Mouse (Mus musculus) embryo, embryonic 10 days (tissue): Measurements from ENCODE around the gene Tmem145.
A peak's percentile ranks its signal among the peaks of the same experiment; 100 is the strongest.
"Not testable (repeated sequence)": the region's sequence is repeated elsewhere in the genome, so short reads cannot be mapped to it uniquely, and the experiment has no call there.

ENCODE experiments used
- DNase-seq: peaks from one replicate; pipeline ENCODE4 v3.0.0-alpha.2; 2015; ENCODE audit warnings: low spot score

Gene Tmem145

GRCm38 (mm10) chr7:25305956-25306613 is at the start of gene Tmem145:
Tmem145 (plus strand) TSS chr7:25306106.
- DNase-seq: peak; percentile 92

DNA sequence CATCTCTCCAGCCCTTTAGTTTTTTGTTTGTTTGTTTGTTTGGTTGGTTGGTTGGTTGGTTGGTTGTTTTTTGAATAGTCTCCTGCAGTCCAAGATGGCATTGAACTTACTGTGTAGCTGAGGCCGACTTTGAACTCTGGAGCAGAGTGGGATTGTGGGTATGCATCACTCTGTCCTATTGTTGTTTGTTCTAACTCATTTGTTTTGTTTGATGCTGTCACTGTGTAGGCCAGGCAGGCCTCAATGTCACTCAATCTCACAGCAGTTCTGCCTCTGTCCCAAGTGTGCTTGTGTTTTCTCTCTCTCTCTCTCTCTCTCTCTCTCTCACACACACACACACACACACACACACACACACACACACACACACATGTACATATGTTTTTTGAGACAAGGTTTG is 44.0 kb upstream of the Tmem145 start:
- DNase-seq: no peak

DNA sequence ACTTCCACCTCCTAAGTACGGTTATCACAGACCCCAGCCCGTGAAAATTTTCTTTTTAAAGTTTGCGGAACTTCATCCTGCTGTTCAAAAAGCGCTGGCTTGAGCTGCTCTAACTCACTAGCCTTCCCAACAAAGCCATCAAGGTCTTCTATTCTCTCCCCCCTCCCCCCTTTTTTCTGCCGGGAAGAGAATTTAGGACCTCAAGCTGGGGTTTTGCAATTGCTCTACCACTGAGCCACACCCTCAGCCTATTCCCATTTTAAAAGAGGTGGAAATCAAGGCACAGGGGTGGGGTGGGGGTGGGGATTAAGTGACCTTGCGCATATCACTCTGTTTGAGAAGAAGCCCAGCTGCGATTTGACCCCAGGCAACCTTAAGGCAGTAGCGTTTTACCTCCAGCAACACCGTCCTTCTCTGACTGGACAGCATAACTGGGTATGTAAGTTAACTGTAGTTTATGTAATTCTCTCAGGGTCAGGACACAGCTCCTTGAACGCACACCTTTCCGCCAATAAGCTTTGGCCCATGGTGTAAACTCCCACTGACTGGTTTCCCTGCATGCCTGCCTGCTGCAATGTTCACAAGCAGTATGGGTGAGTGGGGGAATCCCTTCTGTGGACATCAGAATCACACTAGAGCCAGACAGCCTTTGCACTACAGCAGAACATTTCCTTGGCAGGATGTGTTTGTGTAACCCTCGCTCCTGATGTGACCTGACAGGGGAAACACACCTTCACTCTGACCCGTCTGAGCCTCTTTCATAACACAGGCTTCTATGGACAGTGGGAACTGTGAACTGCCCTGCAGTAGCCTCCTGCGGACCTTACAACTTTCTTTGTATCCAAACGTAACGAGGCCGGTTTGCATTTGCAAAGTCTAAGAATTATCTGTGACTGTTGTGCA is 41.7 kb upstream of the Tmem145 start:
- no peak for DNase-seq

DNA sequence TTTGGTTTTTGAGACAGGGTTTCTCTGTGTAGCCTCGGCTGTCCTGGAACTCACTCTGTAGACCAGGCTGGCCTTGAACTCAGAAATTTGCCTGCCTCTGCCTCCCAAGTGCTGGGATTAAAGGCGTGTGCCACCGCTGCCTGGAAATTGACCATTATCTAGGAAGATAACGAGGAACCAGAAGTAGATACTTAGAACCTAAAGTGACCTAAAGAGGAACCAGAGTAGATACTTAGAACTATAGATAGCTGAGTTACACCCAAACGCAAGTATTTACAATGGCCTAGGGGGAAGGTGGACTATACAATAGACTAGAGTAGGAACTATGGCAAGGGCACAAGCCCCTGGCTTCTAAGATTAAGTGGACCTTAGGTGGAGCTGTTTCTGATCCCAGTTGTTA is 40.2 kb upstream of the Tmem145 start:
- not testable (repeated sequence) for DNase-seq

DNA sequence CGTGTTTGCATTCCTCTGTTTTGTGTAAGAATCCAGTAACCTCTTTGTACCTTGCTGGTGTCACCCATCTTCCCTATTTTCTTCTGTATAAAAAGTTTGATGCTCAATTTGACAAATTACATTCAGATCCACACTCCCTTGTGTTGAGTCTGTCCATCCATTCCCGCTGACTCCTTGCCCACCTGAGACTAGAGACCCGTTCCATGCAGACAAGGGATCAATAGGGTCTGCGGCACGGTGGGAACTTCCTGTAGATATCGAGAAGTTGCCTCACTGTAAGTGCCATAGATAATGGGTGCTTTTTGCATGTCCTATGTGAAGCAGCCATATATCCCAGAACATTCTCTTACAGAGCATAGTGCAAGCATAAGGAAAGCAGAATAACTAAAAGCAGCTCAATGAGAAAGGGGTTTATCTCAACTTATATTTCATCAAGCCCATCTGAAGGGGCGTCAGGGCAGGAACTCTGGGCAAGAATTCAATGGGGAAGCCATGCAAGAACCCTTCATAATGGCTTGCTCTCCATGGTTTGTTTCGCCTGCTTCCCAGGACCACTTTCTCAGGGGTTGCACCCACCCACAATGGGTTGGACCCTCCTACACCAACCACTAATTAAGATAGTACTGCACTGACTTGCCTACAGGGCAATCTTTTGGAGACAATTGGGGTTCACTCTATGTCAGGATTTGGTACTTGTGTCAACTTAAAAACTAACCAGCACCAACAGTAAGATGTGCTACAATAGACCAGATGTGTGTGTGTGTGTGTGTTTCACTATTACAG is 39.5 kb upstream of the Tmem145 start:
- no peak for DNase-seq

GRCm38 (mm10) chr7:25267301-25267750 is 38.6 kb upstream of the Tmem145 start, which contains the start of gene Cic:
Cic (plus strand) TSS chr7:25267704.
- DNase-seq: peak; percentile 100

DNA sequence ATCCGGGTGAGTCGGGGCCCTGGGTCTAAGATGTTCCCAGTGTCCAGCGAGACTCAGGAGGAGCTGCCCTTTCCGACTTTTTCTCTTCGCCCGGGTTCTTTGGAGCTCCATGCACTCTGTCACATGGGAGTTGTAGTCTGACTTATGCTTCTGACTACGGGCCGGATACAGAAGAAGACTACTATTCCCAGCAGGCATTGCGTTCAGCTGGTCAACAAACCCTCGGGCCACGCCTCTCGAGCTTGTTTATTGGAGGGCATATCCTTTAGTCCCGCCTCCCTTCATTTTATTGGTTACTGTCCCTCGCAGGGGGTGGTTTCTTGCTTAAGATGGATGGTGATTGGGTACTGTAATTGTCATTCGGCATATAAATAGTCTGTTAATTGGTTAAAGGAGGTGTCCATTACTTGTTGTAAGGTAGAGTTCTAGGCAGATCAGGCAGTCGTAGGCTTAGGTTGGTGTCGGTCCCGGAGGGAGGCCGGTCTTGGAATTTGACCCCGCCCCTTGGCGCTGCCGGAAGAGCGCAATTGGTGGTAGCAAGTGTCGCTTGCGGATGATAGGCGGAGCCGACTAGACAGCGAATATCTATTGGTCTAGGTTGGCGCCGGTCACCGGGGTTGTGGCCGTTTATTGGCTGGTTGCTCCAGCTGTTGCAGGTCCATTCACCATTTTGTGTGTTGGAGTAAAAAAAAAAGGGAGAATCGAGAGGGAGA is 38.0 kb upstream of the Tmem145 start:
- DNase-seq: peak; percentile 100

DNA sequence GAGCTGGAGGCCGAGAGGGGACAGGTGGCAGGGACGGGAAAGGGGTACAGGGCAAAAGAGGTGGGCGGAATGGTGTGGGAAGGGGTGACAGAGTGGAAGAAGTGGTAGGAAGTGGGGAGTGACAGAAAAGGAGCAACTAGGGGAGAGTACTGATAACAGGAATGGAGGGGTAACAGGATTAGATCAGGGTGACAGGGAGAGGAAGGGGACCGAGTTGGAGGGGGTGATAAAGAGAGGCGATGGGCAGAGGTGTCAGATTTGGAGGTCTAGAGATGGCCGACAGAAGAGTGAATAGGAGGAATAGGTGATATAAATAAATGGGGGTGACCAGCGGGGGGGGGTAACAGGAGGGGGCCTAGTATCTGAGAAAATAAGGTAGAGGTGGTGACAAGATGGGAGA is 37.3 kb upstream of the Tmem145 start:
- no peak for DNase-seq

- DNase-seq: no peak
Measured at GRCm38 (mm10) chr7:25269029-25269428, 36.9 kb upstream of the Tmem145 start.

GRCm38 (mm10) chr7:25269545-25270271 is 36.2 kb upstream of the Tmem145 start:
- no peak for DNase-seq

DNA sequence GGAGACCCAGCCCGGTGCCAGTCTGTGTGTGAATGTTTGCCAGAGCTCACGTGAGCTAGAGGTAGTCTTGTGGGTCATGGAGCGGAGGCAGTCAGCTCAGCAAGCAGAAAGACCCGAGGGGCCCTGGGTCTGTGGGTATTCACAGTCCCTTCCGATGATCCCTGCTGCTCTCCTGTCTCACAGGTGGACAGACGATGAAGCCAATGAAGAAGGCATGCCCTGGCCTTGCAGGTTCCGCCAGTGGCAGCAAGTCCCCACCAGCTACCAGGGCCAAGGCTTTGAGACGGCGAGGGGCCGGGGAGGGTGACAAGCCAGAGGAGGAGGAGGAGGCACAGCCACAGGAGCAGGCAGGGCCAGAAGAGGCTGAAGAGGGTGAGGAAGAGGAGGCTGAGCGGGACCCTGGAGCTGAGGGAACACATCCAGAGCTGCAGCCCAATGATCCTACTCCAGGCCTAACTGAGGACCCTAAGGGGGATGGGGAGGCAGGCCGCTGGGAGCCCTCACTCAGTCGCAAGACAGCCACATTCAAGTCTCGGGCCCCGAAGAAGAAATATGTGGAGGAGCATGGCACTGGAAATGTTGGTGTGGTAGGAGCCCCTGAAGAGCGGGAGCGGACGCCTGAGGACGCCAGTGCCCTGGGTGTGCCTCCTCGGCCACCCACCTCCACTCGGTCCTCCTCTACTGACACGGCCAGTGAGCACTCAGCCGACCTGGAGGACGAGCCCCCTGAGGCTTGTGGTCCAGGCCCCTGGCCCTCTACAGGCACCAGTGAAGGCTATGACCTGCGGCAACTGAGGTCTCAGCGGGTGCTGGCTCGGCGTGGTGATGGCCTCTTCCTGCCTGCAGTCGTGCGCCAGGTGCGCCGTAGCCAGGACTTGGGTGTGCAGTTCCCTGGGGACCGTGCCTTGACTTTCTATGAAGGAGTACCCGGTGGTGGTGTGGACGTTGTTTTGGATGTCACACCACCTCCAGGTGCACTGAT is 35.0 kb upstream of the Tmem145 start:
- DNase-seq: no peak

DNA sequence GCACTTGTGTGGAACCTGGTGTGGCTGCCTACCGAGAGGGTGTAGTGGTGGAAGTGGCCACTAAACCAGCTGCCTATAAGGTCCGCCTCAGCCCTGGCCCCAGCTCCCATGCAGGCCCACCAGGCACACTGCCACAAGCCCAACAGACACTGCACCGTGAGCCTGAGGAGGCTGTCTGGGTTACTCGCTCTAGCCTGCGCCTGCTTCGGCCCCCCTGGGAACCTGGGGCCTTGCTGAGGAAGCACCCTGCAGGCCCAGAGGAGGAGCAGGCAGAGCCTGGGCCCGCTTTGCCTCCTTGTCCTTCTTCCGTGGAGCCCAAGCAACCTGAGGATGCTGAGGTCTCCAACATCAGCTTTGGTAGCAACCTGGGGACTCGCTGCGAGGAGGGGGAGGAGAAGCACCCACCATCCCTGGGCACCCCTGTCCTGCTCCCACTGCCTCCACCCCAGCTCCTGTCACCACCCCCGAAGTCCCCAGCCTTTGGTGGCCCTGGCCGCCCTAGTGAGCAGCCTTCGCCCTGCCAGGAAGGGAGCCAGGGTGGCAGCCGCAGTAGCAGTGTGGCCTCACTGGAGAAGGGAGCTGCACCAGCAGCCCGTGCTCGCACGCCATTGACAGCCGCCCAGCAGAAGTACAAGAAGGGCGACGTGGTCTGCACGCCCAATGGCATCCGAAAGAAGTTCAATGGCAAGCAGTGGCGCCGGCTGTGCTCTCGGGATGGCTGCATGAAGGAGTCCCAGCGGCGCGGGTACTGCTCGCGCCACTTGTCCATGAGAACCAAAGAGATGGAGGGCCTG is 34.1 kb upstream of the Tmem145 start:
- DNase-seq: no peak

DNA sequence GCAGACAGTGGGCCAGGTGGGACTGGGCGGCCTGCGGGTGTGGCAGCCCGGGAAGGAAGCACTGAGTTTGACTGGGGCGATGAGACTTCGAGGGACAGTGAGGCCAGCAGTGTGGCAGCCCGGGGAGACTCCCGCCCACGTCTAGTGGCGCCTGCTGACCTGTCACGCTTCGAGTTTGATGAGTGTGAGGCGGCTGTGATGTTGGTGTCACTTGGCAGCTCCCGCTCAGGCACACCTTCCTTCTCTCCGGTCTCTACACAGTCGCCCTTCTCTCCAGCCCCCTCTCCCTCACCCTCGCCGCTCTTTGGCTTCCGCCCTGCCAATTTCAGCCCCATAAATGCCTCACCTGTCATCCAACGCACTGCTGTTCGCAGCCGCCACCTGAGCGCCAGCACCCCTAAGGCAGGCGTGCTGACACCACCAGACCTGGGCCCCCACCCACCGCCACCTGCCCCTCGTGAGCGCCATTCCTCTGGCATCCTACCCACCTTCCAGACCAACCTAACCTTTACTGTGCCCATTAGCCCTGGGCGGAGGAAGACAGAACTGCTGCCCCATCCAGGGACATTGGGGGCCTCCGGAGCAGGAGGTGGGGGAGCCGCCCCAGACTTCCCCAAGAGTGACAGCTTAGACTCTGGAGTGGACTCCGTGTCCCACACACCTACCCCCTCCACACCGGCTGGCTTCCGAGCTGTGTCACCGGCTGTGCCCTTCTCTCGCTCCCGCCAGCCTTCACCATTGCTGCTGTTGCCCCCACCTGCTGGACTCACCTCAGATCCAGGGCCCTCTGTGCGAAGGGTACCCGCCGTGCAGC is 33.3 kb upstream of the Tmem145 start:
- DNase-seq: no peak

DNA sequence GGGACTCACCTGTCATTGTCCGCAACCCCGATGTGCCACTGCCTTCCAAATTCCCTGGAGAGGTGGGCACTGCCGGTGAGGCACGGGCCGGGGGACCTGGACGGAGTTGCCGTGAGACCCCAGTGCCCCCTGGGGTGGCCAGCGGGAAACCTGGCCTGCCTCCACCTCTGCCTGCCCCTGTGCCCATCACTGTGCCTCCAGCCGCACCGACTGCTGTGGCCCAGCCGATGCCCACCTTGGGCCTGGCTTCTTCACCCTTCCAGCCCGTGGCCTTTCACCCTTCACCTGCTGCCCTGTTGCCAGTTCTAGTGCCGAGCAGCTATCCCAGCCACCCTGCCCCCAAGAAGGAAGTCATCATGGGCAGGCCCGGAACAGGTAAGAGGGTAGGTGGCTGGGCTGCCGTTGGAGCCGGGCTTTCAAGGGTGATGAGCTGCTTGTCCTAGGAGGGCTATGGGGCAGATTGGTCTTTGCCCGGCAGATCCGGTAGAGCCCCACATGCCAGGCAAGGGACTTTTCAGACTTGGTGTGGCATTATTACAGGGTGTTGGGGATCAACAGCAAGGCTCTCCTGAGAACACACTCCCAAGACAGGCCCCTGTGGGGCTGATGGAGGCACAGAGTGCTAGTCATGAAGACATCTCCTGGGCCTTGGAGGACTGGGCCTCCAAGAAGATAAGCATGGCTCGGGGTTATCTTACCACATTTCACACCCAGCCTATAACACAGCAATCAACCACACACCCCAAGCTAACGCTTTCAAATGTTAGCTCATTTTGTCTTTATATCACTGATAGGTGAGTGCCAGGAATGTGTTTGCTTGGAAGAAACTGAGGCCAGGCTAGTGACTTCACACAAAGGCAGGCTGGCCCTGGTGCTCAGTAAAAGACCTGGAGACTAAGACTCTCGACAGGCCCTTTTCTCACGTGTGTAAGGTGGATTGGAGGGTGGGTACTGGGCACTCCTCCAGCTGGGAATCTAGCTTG is 32.4 kb upstream of the Tmem145 start:
- DNase-seq: no peak

DNA sequence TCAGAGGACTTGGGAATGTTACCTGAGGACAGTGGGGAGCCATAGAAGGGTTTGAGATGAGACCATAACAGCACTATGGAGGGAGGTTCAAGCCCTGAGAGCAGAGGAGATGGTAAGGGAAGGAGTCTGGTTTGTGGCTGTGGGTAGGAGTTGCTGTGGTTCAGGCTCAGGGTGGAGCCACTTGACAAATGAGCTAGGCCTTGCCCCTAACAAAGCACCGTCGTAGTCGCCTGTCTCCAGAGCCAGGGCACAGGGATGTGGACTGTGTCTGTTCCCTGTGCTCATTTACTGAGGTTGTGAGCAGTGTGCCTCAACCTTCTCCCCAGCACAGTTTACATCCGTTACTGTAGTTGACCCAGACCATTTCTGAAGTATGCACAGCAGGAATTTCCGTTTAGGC is 31.3 kb upstream of the Tmem145 start:
- no peak for DNase-seq

DNA sequence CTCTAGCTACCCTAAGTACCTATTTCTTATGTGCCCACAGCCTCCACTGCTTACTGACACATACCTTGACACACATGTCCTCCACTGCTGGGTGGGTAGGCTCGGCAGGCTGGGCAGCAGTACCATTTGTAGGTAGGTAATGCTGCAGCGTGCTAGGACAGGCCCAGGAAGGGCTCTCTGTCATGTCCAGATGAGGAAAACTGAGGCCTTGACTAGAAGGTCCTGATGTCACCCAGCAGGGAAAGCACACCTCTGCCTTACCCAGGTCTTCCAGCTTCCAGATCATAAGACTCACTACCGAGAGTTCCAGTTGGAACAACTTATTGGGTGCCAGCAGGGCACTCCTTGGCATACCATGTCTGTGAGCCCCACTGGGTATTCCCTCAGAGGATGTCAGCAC is 30.9 kb upstream of the Tmem145 start:
- DNase-seq: no peak
